Mouse (Mus musculus) CD4-positive, CD25-positive, alpha-beta regulatory T cell (primary cell): ENCODE data around the gene Spsb3. TPM values are rescaled to one million over a fixed set of nuclear protein-coding genes. Genes with fewer than 3 reads are reported as not detected.

Source experiments
- polyA plus RNA-seq: library from polyadenylated mRNA; unstranded; fragments of 100-300 nt; shearing (Covaris generic); gene quantifications from one replicate; pipeline ENCODE4 v1.2.1, GENCODE M21; 2017

The Spsb3 gene
- 64.5 TPM for polyA plus RNA-seq

DNA sequence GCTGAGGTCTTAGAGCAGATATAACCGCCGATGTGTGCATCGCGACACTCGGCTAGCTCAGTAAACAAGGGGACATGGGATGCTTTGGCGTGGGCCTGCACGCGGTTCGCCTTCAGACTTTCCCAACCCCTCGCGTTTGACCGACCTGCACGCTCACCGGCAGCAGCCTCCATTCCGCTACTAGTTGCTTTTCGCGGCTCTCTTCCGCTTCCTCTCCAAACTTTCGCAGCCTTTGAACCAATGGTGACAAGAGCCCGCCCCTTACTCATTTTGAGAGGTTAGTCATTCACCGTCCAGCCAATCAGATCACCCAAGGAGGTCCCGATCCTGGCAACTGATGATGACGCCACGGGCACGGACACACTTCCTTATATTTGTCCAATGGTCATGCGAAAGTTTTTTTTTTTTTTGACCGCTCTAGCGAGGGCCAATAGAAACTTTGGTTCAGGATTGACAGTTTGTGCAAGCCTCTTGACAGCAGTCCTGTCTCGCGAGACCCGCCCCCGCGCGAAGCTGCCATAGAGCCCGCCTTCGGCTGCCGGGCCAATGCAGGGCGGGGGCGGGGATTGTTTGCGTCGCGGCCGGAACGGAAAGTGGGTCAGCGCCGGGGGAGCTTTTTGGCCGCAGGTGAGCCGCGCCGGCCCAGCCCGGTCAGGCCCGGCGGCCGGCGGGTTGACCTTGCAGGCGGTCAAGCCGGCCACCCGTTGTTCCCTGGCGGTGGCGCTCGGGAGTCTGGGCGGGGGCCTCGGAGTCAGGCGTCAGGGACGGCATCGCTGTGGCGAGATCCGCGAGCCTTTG, at the start of gene Spsb3, which contains the start of gene Nubp2:
Gene Spsb3, plus strand, starts transcription at position 510 of the 798 bp plus-strand sequence.
Gene Nubp2, minus strand, starts transcription at position 216 of the 798 bp plus-strand sequence.

DNA sequence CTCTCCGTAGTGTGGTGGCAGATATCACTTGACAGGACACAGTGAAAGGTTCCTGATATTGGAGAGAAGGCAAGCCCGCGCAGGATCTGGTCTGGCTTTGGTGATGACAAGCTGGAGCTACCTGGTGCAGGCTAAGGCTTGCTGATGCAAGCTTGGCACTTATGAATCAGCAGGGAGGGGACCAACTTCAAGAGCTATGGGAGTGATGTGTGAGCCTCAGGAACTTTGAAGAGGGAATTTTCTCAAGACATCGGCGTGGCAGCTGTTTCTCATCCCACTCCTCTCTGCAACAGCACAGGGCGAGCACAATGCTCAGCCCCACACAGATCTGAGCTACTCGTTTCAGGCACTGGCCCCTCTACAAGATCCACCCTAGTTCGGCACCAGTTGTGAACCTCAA, 46.6 kb upstream of the Spsb3 start, which contains the start of gene Hagh:
Gene Hagh, plus strand, starts transcription at position 302 of the 400 bp plus-strand sequence.

DNA sequence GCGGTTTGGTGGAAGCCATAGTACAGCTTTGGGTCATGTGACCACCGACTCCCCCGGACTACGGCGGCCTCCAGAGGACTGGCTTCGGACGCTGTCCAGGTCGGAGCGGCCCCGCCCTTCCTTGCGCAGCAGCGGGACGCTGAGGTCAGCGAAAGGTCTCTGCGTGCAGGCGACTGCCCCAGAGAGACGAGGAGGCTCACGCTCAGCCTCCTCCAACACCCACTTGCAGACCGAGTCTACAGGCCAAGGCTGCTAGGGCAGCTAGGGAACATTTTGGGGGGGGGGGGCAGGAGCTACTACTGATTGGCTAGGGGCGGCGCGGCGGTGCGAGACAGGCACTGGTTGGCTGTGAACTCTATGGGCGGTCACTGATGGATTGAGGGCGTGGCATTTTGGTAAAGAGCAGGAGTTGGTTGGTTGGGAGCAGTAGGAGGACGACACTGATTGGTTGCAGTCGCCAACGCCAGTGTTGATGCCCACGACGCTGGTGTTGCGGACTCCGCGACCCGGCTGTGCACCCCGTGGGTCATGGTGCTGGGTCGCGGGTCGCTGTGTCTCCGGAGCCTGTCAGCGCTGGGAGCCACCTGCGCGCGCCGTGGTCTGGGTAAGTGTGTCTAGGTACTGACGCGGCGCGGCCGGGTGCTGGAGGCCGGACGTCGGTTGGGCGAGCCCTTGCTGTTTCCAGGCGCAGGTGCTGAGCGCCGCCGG, 36.2 kb upstream of the Spsb3 start, which contains the start of gene Fahd1:
Gene Fahd1, minus strand, starts transcription at position 300 of the 708 bp plus-strand sequence.

DNA sequence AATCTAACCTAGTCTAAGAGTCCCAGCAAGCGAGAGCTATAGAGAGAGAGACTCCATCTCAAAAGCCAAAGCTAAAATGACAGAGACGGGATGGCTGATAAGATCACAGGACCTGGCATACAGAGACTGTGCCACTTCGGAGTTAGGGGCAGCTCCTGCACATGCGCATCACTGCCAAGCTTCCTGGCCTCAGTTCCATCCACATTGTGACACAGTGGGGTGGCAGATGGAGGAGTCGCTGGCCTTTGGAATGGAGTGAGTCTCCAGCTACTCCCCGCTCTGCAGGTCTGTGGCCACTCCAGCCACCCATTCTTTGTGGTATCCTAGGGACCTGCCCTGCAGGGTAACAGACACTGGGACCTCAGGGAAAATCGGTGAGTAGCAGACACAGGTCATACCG, 20.7 kb upstream of the Spsb3 start, which contains the start of gene Igfals:
Gene Igfals, plus strand, starts transcription at position 222 of the 400 bp plus-strand sequence.

DNA sequence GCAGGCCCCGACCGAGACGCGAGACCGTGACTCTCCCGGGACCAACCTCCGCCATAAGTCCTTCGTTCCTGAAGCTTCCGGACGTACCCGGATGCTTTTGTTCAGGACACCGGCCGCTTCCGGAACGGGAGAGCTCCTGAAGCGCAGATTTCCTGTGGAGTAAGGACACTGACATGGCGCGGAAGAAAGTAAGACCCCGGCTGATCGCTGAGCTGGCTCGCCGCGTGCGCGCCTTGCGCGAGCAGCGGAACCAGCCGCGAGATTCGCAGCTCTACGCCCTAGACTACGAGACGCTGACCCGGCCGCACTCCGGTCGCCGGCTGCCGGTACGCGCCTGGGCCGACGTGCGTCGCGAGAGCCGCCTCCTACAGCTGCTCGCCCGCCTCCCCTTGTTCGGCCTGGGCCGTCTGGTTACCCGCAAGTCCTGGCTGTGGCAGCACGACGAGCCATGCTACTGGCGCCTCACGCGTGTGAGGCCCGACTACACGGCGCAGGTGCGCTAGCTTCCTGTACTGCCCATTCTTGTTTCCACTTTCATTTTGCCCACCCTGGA, 8.6 kb downstream of the Spsb3 start, which contains the start of the genes Eme2 and Mrps34:
Gene Eme2, minus strand, starts transcription at position 93 of the 553 bp plus-strand sequence.
Gene Mrps34, plus strand, starts transcription at position 122 of the 553 bp plus-strand sequence.

GRCm38 (mm10) chr17:24896241-24896992, 10.0 kb downstream of the Spsb3 start, which contains the start of gene Nme3:
TSS of gene Nme3 (plus strand) at chr17:24896500.

GRCm38 (mm10) chr17:24936259-24937237, 50.1 kb downstream of the Spsb3 start, which contains the start of gene Mapk8ip3:
TSS of gene Mapk8ip3 (minus strand) at chr17:24936977.

Other genes starting within 250 kb of the Spsb3 start
- gene Slc9a3r2, start 236.3 kb upstream of the Spsb3 start, polyA plus RNA-seq = 0.26 TPM
- gene Npw, start 228.2 kb upstream of the Spsb3 start, polyA plus RNA-seq = not detected
- 22.6 TPM for gene Zfp598, start 217.0 kb upstream of the Spsb3 start, polyA plus RNA-seq
- 0.44 TPM for gene Syngr3, start 196.7 kb upstream of the Spsb3 start, polyA plus RNA-seq
- gene Gfer, start 190.5 kb upstream of the Spsb3 start, polyA plus RNA-seq = 42.2 TPM
- gene Noxo1, start 190.4 kb upstream of the Spsb3 start, polyA plus RNA-seq = 3.2 TPM
- gene Tbl3, start 179.0 kb upstream of the Spsb3 start, polyA plus RNA-seq = 64.1 TPM
- not detected for gene Rnf151, start 168.6 kb upstream of the Spsb3 start, polyA plus RNA-seq
- 779 TPM for gene Rps2, start 168.5 kb upstream of the Spsb3 start, polyA plus RNA-seq
- gene Ndufb10, start 162.2 kb upstream of the Spsb3 start, polyA plus RNA-seq = 194 TPM
- not detected for gene Rpl3l, start 158.8 kb upstream of the Spsb3 start, polyA plus RNA-seq
- 16.4 TPM for gene Msrb1, start 150.0 kb upstream of the Spsb3 start, polyA plus RNA-seq
- not detected for gene Hs3st6, start 133.7 kb upstream of the Spsb3 start, polyA plus RNA-seq
- not detected for gene Meiob, start 82.4 kb upstream of the Spsb3 start, polyA plus RNA-seq
- 36.3 TPM for gene Hagh, start 46.5 kb upstream of the Spsb3 start, polyA plus RNA-seq
- gene Fahd1, start 36.3 kb upstream of the Spsb3 start, polyA plus RNA-seq = 2.7 TPM
- gene Igfals, start 20.6 kb upstream of the Spsb3 start, polyA plus RNA-seq = not detected
- 106 TPM for gene Nubp2, start 294 bp upstream of the Spsb3 start, polyA plus RNA-seq
- 46.2 TPM for gene Eme2, start 8.4 kb downstream of the Spsb3 start, polyA plus RNA-seq
- 95.9 TPM for gene Mrps34, start 8.5 kb downstream of the Spsb3 start, polyA plus RNA-seq
- 56.5 TPM for gene Nme3, start 9.9 kb downstream of the Spsb3 start, polyA plus RNA-seq
- 52.6 TPM for gene Mapk8ip3, start 50.3 kb downstream of the Spsb3 start, polyA plus RNA-seq
- gene Jpt2, start 74.0 kb downstream of the Spsb3 start, polyA plus RNA-seq = 28.5 TPM
- 7.4 TPM for gene Cramp1l, start 129.1 kb downstream of the Spsb3 start, polyA plus RNA-seq
- gene Ift140, start 129.4 kb downstream of the Spsb3 start, polyA plus RNA-seq = 19.5 TPM
- gene Tmem204, start 196.9 kb downstream of the Spsb3 start, polyA plus RNA-seq = 0.79 TPM
- gene Telo2, start 229.3 kb downstream of the Spsb3 start, polyA plus RNA-seq = 34.5 TPM
- gene Ptx4, start 234.1 kb downstream of the Spsb3 start, polyA plus RNA-seq = 0.22 TPM
- gene Clcn7, start 246.7 kb downstream of the Spsb3 start, polyA plus RNA-seq = 37.3 TPM